Mouse (Mus musculus) E14TG2a.4 (cell line): ENCODE results near the gene Gm9639.
"Not testable (repeated sequence)": the region's sequence is repeated elsewhere in the genome, so short reads cannot be mapped to it uniquely, and the experiment has no call there.

ENCODE experiments used
- CTCF ChIP-seq: conservative IDR thresholded peaks from 2 replicates; pipeline ENCODE4 v1.5.1; 2014; ENCODE audit warnings: low read length
- NANOG ChIP-seq: IDR thresholded peaks from 2 replicates; pipeline ENCODE4 v1.6.1; 2014; ENCODE audit warnings: borderline replicate concordance, low read length, mixed read lengths
- POU5F1 ChIP-seq: IDR thresholded peaks from 2 replicates; pipeline ENCODE4 v1.6.1; 2014; ENCODE audit warnings: low read length, borderline replicate concordance

DNA sequence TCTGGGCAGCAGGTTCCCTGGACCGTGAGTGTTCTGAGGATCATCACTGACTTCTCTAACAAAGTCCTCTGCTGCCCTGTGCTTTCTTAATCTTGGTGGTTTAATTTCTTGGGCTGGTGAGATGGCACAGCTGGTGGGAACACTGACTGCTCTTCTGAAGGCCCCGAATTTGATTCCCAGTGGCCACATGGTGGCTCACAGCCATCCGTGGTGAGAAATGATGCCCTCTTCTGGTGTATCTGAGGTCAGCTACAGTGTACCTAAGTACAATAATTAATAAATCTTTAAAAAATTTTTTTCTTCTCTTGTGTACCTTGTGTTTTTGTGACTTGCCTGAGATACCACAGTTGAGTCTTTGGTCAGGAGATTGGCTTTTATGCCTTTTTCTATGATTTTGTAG, 42.6 kb downstream of the Gm9639 start:
- TF ChIP-seq CTCF, POU5F1, NANOG: not testable (repeated sequence)
